Mouse (Mus musculus) heart, adult 2 months (tissue): ENCODE data around the gene Kctd19.

Source experiments
- CTCF ChIP-seq: fragments of 200-600 bp; IDR thresholded peaks from 2 replicates; pipeline ENCODE4 v1.8.1; 2022; ENCODE audit warnings: antibody characterized with exemption, mild to moderate bottlenecking, moderate library complexity
- EP300 ChIP-seq: fragments of 200-500 bp; IDR thresholded peaks from 2 replicates; pipeline ENCODE4 v1.6.1; 2011; ENCODE audit warnings: low read depth, low read length, control low read depth; ENCODE audit not compliant: insufficient read depth

- no peak for TF ChIP-seq CTCF
- no peak for TF ChIP-seq EP300
Measured at GRCm38 (mm10) chr8:105419800-105420199, 6.5 kb upstream of the Kctd19 start.
